Mouse (Mus musculus) embryonic facial prominence, embryonic 10.5 days (tissue): Measurements from ENCODE around the gene St6gal1. TPM values are rescaled to one million over a fixed set of nuclear protein-coding genes. Genes with fewer than 3 reads are reported as not detected.

Source experiments
- DNase-seq: peaks from one replicate; pipeline ENCODE4 v3.0.0-alpha.2; 2017; ENCODE audit warnings: low spot score
- H3K27ac ChIP-seq: fragments of 300-500 bp; sonication (generic); replicated peaks from 2 replicates; pipeline ENCODE4 v1.5.1; 2016; ENCODE audit warnings: mild to moderate bottlenecking
- H3K27me3 ChIP-seq: fragments of 300-500 bp; sonication (generic); replicated peaks from 2 replicates; pipeline ENCODE4 v1.6.1; 2016; ENCODE audit warnings: low read depth, mild to moderate bottlenecking; ENCODE audit not compliant: poor library complexity, severe bottlenecking
- H3K36me3 ChIP-seq: fragments of 300-500 bp; sonication (generic); replicated peaks from 2 replicates; pipeline ENCODE4 v1.6.1; 2016; ENCODE audit warnings: mild to moderate bottlenecking, moderate library complexity
- H3K4me1 ChIP-seq: fragments of 300-500 bp; sonication (generic); 2 replicates; pipeline ENCODE4 v1.6.1; 2016
- H3K4me3 ChIP-seq: fragments of 300-500 bp; sonication (generic); 2 replicates; pipeline ENCODE4 v1.5.1; 2016; ENCODE audit warnings: mild to moderate bottlenecking, moderate library complexity
- H3K9me3 ChIP-seq: fragments of 300-500 bp; sonication (generic); 2 replicates; pipeline ENCODE4 v1.6.1; 2016; ENCODE audit warnings: mild to moderate bottlenecking
- WGBS: fragments of 180-500 bp; shearing (Covaris S2); methylation state at CpG from one replicate; pipeline ENCODE4 v1.1.7; 2016; 5-methylcytosine and 5-hydroxymethylcytosine counted together
- polyA plus RNA-seq: library from polyadenylated mRNA; unstranded; fragments of >200 nt; fragmentation: Nextera tagmentation; extraction: Ambion mirVana; gene quantifications from 2 replicates; pipeline ENCODE4 v1.2.1, GENCODE M21; 2016

The St6gal1 gene
- polyA plus RNA-seq, 1 experiment from 2014 or later = 27.3 TPM

DNA sequence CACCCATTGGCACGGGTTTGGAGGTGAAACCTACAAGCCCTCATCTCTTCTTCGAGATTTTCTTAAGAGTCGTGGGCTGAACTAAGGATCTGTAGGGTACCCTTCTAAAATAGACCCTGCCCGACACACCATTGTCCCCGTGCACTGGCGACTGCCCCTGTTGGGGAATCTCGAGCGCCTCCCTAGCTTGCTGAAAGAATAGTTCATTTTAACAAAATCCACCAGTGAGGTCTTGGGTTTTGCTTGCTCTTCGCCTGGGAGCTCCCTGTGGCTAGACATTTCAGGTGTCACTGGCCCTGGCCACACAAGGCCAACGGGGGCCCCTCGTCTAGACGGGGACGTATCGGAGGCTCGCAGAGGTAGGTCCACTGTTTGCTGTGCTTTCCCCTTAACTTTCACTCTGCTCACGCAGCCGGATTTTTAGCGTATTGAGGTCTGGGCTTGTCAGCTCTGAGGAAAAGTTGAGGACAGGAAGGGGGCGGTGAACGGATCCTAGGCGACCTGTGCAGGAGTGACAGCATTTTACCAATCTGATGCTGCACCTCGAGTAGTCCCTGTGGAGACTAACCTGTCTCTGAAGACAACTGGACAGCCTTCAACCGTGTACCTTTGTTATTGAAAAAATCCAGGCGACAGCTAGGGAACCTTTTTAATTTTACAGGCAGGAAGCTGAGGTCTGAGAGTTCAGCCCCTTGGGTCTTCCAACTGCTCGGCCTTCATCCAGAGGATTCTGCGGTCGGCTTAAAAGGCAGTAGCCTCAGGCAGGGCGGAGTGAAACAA is 1.5 kb downstream of the St6gal1 start:
- no peaks in the 10 kb centered on the region for H3K36me3 ChIP-seq
- H3K4me3 ChIP-seq = peak overlapping the region; percentile 85
- H3K9me3 ChIP-seq = no peaks in the 10 kb centered on the region
- peak overlapping the region; percentile 96 for H3K27ac ChIP-seq
- peaks cover 8% of the 10 kb centered on the region; the same call in 1 of the 2 replicates for H3K27me3 ChIP-seq
- peak; percentile 70 for DNase-seq
- H3K4me1 ChIP-seq = peaks cover 58% of the 10 kb centered on the region
- WGBS = under 1% methylated on average over 28 of the region's 28 CpGs

DNA sequence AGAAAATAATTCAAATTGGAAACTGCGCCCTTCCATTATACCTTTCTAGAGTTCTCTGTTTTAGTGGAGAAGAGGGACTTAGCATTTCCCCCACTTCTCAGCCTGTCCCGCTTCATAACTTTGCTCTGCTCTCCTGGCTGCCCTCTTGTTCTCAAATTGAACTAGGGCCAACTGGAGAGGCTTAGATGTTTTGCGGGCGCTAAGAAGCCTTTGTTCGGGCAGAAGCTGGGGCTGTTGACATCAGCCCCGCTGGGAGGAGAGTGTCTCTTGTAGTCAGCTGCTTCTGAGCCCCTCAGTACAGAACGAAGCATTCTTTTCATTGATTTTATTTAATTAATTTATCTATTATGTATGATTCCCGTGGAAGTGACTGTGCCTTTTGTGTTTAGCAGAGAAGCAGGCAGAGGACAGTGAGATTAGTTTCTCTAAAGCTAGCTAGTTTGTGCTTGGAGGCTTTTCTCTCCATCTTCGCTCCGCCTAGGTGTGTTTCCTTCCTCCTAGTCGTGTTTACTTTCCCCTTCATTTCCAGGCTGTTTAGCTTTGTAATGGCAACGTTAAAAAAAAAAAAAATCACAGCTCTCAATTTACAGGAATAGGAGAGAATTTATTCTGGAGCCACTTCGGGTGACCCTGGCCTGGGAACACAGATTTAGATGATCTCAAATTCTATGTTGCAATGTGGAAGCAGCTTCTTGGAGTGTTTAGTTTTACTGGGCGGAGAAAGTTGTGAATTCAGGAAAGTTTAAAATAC is 2.2 kb downstream of the St6gal1 start:
- H3K4me3 ChIP-seq = peak overlapping the region; percentile 85
- peaks cover 66% of the 10 kb centered on the region for H3K4me1 ChIP-seq
- H3K27ac ChIP-seq = peak overlapping the region; percentile 96
- no peaks in the 10 kb centered on the region for H3K36me3 ChIP-seq
- peaks cover 8% of the 10 kb centered on the region; the same call in 1 of the 2 replicates for H3K27me3 ChIP-seq
- no peaks in the 10 kb centered on the region for H3K9me3 ChIP-seq
- WGBS = 7% methylated on average over 14 of the region's 14 CpGs
- peak; percentile 45 for DNase-seq

DNA sequence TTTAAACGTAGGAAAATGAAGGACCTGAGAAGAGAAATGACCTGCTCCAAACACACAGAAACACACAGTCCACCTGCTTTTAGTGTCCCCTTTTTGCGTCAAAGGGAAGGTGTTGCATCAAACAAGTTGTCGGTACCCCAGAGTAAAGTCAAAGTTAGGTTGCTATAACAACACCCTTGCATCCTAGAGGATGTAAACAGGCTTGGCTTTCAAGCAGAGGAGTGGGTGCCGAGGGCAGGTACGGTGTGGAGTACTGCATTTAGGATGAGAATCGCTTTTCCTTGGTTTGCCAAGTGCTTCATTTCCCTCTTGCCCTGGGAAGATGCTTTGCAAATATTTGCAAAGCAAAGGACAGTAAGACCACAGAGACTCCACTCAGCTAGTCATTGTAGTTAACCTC is 3.3 kb downstream of the St6gal1 start:
- Histone ChIP-seq H3K27me3 (peaks cover 8% of the 10 kb centered on the region; the same call in 1 of the 2 replicates), H3K4me1 (peaks cover 67% of the 10 kb centered on the region), H3K4me3 (peak overlapping the region; percentile 85), H3K9me3 (no peaks in the 10 kb centered on the region), H3K27ac (no peak overlapping the region), H3K36me3 (no peaks in the 10 kb centered on the region)
- DNase-seq = no peak
- WGBS = 26% methylated on average over 6 of the region's 6 CpGs

DNA sequence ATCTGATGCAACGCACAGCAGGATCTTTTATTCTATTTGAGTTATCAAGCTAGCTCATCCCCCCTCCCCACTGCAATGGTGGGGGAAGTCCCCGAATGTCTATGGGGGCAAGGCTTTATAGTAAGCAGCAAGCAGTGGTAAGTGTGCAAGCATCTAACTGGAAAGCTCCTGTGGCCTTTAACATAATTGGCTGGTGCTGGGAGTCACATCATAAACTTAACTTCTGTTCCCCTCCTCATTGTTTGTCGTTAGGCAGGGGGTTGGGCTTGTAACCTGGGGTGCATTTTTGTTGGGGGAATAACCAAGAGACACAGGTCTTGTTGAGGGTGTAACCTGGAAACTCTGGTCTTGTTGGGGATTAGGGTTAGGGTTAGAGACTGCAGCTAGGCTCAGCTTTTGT is 3.9 kb downstream of the St6gal1 start:
- Histone ChIP-seq H3K4me1 (peaks cover 66% of the 10 kb centered on the region), H3K27me3 (peaks cover 4% of the 10 kb centered on the region; the same call in 1 of the 2 replicates), H3K4me3 (no peak overlapping the region), H3K36me3 (peaks cover 2% of the 10 kb centered on the region), H3K27ac (no peak overlapping the region), H3K9me3 (no peaks in the 10 kb centered on the region)
- DNase-seq = no peak
- 29% methylated on average over 3 of the region's 3 CpGs for whole genome bisulfite sequencing

DNA sequence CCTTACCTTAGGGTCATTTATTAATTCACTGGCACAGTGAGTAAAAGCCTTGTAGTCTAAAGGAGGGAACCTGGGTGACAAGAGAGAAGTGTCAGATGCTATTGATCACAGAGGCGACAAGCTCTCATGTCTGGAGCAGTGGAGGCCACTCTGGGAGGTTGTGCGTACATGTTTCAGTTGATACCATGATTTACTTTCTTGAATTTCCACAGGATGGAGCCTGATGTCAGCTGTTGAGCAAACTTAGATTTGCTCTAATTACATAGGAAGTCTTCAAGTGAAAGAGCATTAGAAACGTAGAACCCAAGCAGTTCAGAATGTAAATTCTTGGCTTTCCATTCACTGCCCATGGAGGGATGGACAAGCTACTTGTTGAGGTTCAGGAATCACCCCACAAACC is 5.4 kb downstream of the St6gal1 start:
- peaks cover 54% of the 10 kb centered on the region for H3K4me1 ChIP-seq
- H3K4me3 ChIP-seq = no peak overlapping the region
- 71% methylated on average over 3 of the region's 3 CpGs for WGBS
- H3K27me3 ChIP-seq = no peaks in the 10 kb centered on the region
- DNase-seq = no peak
- no peak overlapping the region for H3K27ac ChIP-seq
- H3K36me3 ChIP-seq = peaks cover 16% of the 10 kb centered on the region
- no peaks in the 10 kb centered on the region for H3K9me3 ChIP-seq

DNA sequence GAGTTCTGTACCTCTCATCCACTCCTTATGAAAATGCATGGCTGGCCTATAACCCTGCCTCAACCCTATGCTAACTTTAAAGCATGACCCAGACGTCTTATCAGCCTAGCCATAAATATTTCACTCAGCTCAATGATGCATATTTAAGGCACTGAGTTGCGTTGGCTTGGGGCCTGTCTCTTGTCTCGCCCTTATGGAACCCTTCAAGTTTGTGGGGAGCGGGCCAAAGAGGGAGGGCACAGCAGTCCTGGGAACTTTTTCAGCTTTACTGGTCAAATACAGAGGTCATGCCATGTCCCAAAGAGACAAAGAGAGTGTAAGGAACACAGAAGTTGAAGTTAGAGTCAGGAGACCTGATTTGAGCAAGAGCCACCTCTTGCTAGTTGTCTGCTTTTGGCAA is 6.6 kb downstream of the St6gal1 start:
- H3K4me3 ChIP-seq = no peak overlapping the region
- H3K27ac ChIP-seq = no peak overlapping the region
- 85% methylated on average over 4 of the region's 4 CpGs for WGBS
- DNase-seq = no peak
- H3K9me3 ChIP-seq = no peaks in the 10 kb centered on the region
- peaks cover 57% of the 10 kb centered on the region for H3K4me1 ChIP-seq
- H3K27me3 ChIP-seq = no peaks in the 10 kb centered on the region
- H3K36me3 ChIP-seq = peaks cover 24% of the 10 kb centered on the region

DNA sequence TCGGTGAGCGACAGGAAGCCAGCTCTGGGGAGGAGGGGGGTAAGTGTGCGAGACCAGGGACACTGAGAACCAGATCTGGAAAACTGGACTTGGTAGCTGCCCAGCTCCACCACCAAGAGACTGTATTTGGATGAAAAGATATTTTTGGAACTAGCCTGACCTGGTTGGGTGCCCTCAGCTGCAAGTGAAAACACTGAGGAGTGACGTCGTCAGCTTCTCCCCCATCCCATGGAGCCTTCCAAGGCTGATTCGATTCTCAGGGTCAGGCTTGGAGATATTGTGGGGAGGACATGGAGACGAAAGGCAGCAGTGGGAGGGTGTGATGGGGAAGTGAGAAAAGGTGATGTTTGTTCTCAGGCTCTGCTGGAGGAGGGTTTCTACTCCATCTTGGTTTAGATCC is 8.2 kb downstream of the St6gal1 start:
- DNase-seq = no peak
- H3K4me3 ChIP-seq = no peak overlapping the region
- H3K36me3 ChIP-seq = peaks cover 24% of the 10 kb centered on the region
- H3K27ac ChIP-seq = no peak overlapping the region
- 82% methylated on average over 7 of the region's 7 CpGs for WGBS
- no peaks in the 10 kb centered on the region for H3K9me3 ChIP-seq
- H3K4me1 ChIP-seq = peaks cover 53% of the 10 kb centered on the region
- no peaks in the 10 kb centered on the region for H3K27me3 ChIP-seq

DNA sequence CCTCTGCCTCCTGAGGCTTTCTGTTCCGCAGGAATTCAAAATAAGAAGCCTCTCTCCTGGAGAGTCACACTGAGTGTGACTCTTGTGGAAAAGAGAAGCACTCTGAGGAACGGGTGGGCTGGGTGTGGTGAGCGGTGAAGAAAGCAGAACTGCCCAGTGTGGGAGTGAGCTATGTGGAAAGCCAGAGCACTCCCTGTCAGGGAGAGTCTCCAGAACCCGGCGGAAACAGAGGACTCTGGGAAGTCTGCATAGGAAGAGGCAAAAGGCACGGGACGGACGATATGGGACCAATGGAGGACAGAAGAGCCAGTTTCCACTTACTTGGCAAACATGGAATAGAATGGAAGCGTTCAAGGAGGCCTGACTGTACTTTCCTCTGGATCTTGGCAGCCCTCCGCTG is 9.0 kb downstream of the St6gal1 start:
- Histone ChIP-seq H3K9me3 (no peaks in the 10 kb centered on the region), H3K4me1 (peaks cover 53% of the 10 kb centered on the region), H3K27me3 (no peaks in the 10 kb centered on the region), H3K36me3 (peaks cover 24% of the 10 kb centered on the region), H3K27ac (no peak overlapping the region), H3K4me3 (no peak overlapping the region)
- DNase-seq = no peak
- 86% methylated on average over 10 of the region's 10 CpGs for WGBS

DNA sequence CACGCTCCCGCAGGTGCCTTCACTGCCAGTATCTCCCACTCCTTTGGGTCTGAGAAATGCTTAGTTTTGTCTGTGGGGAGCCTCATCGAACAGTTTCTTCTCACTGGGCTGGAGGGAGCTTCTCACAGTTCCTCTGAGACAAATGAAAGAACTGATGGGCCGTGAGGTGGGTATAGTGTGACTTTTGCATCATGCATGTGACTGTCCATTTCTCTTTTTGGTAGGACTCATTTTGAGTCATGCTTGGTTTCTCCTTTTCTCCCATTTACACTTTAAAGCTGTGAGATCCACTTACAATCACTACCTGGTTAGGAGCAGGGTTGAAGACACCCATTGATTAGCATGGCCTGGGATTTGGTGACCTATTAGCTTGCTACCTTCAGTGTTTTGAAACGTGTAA is 10.0 kb downstream of the St6gal1 start:
- DNase-seq = no peak
- Histone ChIP-seq H3K27ac (no peak overlapping the region), H3K4me3 (no peak overlapping the region), H3K27me3 (no peaks in the 10 kb centered on the region), H3K9me3 (no peaks in the 10 kb centered on the region), H3K4me1 (peaks cover 52% of the 10 kb centered on the region), H3K36me3 (peaks cover 26% of the 10 kb centered on the region)
- WGBS = 89% methylated on average over 5 of the region's 5 CpGs

DNA sequence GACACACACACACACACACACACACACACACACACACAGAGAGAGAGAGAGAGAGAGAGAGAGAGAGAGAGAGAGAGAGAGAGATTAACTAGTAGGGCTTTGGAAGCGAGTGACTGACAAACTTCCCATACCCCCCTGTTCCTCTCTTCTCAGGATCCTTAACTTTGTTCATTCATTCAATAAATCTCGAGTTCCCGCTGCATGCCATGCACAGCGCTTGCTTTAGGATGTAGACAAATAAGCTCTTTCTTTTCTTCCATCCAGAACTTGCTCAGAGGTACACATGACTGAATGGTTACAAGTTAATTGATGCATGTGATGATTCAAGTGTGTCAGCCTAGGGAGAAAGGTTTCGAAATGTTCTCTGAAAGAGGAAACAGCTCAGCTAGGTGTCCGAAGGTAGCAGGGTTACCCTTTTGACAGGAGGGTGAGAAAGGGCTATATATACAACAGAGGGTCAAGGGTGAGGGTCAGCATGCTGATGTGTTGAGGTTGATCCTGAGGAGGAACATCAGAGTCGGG is 10.7 kb downstream of the St6gal1 start:
- Histone ChIP-seq H3K4me3 (no peak overlapping the region), H3K27ac (no peak overlapping the region), H3K27me3 (no peaks in the 10 kb centered on the region), H3K36me3 (peaks cover 26% of the 10 kb centered on the region), H3K4me1 (peaks cover 52% of the 10 kb centered on the region), H3K9me3 (no peaks in the 10 kb centered on the region)
- DNase-seq = no peak
- 69% methylated on average over 7 of the region's 7 CpGs for WGBS

DNA sequence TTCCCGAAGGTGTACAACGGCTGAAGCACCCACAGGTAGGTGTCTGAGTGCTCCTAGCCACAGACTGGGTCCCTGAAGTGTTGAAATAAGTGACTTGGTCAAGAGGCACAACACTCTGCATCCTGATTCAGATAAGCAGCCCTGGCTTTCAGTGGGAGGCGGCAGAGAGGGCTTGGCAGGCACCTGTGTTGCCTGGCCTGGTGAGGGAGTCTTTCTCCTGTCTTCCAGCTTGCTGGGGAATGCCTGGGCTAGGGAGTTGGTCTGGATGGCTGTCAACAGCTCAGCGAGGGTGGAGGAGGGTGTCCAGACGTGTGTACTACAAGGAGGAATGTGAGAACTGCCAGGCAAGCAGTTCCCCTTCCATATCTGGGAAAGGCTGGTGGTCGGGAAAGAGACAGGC is 15.0 kb downstream of the St6gal1 start:
- Histone ChIP-seq H3K27ac (peak overlapping the region; percentile 30), H3K27me3 (no peaks in the 10 kb centered on the region), H3K36me3 (peaks cover 31% of the 10 kb centered on the region), H3K4me1 (peaks cover 62% of the 10 kb centered on the region), H3K4me3 (no peak overlapping the region), H3K9me3 (no peaks in the 10 kb centered on the region)
- WGBS = 65% methylated on average over 6 of the region's 6 CpGs
- DNase-seq = no peak

DNA sequence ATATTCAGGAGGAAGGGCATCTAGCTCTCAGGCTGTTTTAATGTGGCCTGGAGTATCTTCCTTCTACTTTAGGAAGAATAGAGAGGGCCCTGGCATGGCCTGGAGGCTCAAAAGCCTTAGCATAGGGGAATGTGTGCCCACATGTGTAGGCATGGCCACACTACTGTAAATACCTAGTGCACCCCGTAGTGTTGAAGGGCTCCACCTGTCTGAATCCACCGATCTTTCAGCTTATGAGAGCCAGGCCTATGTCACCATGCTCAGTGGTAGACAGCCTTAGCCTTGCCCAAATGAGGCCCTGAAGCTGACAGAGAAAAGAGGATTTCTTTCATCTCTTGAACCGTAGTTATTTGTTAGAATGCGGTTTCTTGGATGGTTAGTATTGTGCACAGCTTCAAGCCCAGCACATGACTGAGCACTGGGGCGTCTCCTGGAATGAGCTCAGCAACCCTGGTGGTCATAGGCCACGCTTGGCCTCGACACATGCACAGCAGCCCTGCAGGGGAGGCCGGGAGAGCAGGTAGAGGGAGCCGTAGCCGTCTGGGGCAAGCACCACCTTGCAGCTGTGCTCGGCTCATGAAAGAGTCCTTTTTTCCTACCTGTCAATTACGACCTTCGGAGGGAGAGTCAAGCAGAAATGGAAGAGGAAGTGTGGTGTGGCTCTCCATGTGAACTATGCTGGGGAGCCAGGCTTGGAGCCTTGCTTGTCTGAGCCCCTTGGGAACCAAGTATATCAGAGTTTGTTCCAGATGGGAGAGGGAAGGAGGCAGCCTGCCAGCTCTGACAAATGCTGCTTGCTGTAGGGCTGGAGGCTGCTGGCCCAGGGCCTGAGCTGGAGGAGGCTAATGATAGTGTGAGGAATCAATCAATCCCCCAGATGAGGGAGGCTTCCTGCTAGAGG is 15.8 kb downstream of the St6gal1 start:
- H3K9me3 ChIP-seq = no peaks in the 10 kb centered on the region
- no peak for DNase-seq
- H3K27me3 ChIP-seq = no peaks in the 10 kb centered on the region
- 55% methylated on average over 13 of the region's 13 CpGs for WGBS
- no peak overlapping the region for H3K4me3 ChIP-seq
- H3K4me1 ChIP-seq = peaks cover 66% of the 10 kb centered on the region
- H3K27ac ChIP-seq = peak overlapping the region; percentile 36
- peaks cover 31% of the 10 kb centered on the region for H3K36me3 ChIP-seq
